Mouse (Mus musculus) adrenal gland, postnatal 14 days (tissue): ENCODE measurements around the gene Gramd1b. TPM values are rescaled to one million over a fixed set of nuclear protein-coding genes. Genes with fewer than 3 reads are reported as not detected.

Experiments
- DNase-seq: peaks from one replicate; pipeline ENCODE4 v3.0.0; 2021; ENCODE audit warnings: mixed read lengths
- total RNA-seq: library from RNA; stranded (reverse); gene quantifications from 2 replicates; pipeline ENCODE4 v1.2.3, GENCODE M21; 2021

Gene Gramd1b
- total RNA-seq, 1 experiment from 2014 or later, result 489 TPM

- peak; percentile 51 for DNase-seq
Measured at GRCm38 (mm10) chr9:40424874-40425273, 106.3 kb downstream of the Gramd1b start.

GRCm38 (mm10) chr9:40423427-40423867, 107.7 kb downstream of the Gramd1b start:
- DNase-seq, result no peak

- DNase-seq, result no peak
Measured at GRCm38 (mm10) chr9:40422368-40423057, 108.7 kb downstream of the Gramd1b start.

- DNase-seq, result no peak
Measured at GRCm38 (mm10) chr9:40420652-40421335, 110.4 kb downstream of the Gramd1b start.

GRCm38 (mm10) chr9:40418803-40419202, 112.4 kb downstream of the Gramd1b start:
- DNase-seq, result peak; percentile 65

GRCm38 (mm10) chr9:40416150-40416549, 115.0 kb downstream of the Gramd1b start:
- DNase-seq, result no peak

- DNase-seq, result peak; percentile 68
Measured at GRCm38 (mm10) chr9:40414904-40415766, 116.0 kb downstream of the Gramd1b start.

GRCm38 (mm10) chr9:40414498-40414903, 116.7 kb downstream of the Gramd1b start:
- DNase-seq, result peak; percentile 85

GRCm38 (mm10) chr9:40413601-40414000, 117.6 kb downstream of the Gramd1b start:
- DNase-seq, result no peak

GRCm38 (mm10) chr9:40412931-40413330, 118.3 kb downstream of the Gramd1b start:
- no peak for DNase-seq

- no peak for DNase-seq
Measured at GRCm38 (mm10) chr9:40412246-40412645, 118.9 kb downstream of the Gramd1b start.

GRCm38 (mm10) chr9:40410895-40411294, 120.3 kb downstream of the Gramd1b start:
- no peak for DNase-seq

GRCm38 (mm10) chr9:40409071-40409470, 122.1 kb downstream of the Gramd1b start:
- DNase-seq, result no peak

- DNase-seq, result no peak
Measured at GRCm38 (mm10) chr9:40408415-40408814, 122.8 kb downstream of the Gramd1b start.

GRCm38 (mm10) chr9:40407876-40408275, 123.3 kb downstream of the Gramd1b start:
- no peak for DNase-seq

GRCm38 (mm10) chr9:40405804-40406203, 125.4 kb downstream of the Gramd1b start:
- DNase-seq, result no peak

- peak; percentile 62 for DNase-seq
Measured at GRCm38 (mm10) chr9:40405263-40405662, 125.9 kb downstream of the Gramd1b start.

GRCm38 (mm10) chr9:40404637-40405036, 126.5 kb downstream of the Gramd1b start:
- no peak for DNase-seq

GRCm38 (mm10) chr9:40403750-40404149, 127.4 kb downstream of the Gramd1b start:
- DNase-seq, result no peak

GRCm38 (mm10) chr9:40401818-40402217, 129.4 kb downstream of the Gramd1b start:
- DNase-seq, result no peak

GRCm38 (mm10) chr9:40400854-40401253, 130.3 kb downstream of the Gramd1b start:
- no peak for DNase-seq

GRCm38 (mm10) chr9:40400171-40400570, 131.0 kb downstream of the Gramd1b start:
- no peak for DNase-seq
